Mouse (Mus musculus): ENCODE results near the gene BC055324. TPM values are rescaled to one million over a fixed set of nuclear protein-coding genes. Genes with fewer than 3 reads are reported as not detected.
A peak's percentile ranks its signal among the peaks of the same experiment; 100 is the strongest.
"Not testable (repeated sequence)": the region's sequence is repeated elsewhere in the genome, so short reads cannot be mapped to it uniquely, and the experiment has no call there.

BC055324 gene
- 18.4 and 20.0 TPM in 2 replicates for polyA plus RNA-seq (2016; fragmentation: Nextera tagmentation; extraction: Ambion mirVana)

DNA sequence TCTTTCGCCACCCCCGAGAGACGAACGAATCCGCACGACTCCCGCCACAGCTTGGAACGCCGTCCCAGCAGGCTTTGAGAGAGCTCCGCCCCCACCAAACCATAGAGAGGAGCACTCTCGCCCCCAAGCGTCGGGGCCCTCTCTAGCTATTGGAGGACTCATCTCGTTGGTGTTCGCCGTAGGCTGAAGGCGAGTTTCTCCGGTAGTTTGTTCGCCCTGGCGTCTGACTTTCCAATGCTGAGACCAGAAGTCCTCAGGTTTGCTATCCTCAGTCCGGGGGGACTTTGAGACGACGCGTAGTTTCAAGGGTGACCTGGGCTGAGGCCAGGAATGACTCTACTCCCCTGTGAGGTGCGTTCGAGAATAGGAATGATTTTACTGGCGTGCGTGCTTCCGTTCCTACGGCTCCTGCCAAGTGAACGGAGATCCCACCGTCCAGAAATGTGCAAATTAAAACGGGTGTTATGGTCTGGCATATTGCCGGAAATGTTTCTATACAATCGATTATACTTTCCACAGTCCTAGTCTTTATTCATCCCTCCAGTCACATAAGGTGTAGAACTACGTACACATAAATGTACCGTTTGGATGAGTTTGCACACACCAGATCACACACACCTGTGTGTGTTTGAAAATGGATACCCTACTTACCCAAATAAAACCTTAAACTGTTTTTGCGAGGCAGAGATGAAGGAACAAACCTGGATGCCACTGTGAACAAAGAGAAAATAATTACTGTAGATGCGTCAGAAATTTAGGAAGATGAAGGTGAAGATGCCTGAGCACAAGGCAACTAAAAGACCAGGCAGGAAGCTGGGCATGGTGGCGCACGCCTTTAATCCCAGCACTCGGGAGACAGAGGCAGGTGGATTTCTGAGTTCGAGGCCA lies at the start of gene BC055324, which contains the start of gene Mettl18:
Gene BC055324 (minus strand): TSS at position 76 of the 888 bp plus-strand sequence.
Gene Mettl18 (plus strand): TSS at position 169 of the 888 bp plus-strand sequence.
- peaks cover 16% of the 10 kb centered on the region for H3K4me1 ChIP-seq
- 5% methylated on average over 43 of the region's 43 CpGs for WGBS
- peak within 1 kb of the TSS; percentile 79 for H3K9ac ChIP-seq
- peak; percentile 98 for ATAC-seq (ENCODE audit: low FRiP score)
- no peaks in the 10 kb centered on the region for H3K36me3 ChIP-seq
- no peaks in the 10 kb centered on the region for H3K9me3 ChIP-seq (replicated peaks)
- H3K27ac ChIP-seq = peak within 1 kb of the TSS; percentile 56
- H3K4me2 ChIP-seq (replicated peaks) = peak within 1 kb of the TSS; percentile 71
- peak within 1 kb of the TSS; percentile 78 for H3K4me3 ChIP-seq
- no peaks in the 10 kb centered on the region for H3K27me3 ChIP-seq

DNA sequence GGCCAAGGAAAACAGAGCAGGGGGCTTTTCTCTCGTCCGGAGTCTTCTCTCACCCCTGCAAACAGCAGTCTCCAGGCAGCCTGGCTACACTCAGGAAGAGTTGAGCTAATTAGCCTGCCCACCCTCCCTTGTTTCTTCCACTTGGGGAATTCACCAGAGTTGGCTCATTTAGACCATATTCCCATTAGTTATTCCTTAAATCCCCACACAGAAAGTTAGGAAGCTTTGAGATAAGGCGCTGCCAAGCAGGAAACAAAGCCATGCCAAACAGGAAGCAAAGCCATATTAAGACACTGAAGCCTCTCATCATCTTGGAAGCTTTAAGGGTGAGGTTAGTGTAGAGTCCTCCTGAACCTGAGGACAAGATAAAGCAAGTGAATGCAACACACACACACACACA lies 49.0 kb upstream of the BC055324 start:
- ATAC-seq (ENCODE audit: low FRiP score) = no peak
- no peak overlapping the region for H3K4me2 ChIP-seq (replicated peaks)

DNA sequence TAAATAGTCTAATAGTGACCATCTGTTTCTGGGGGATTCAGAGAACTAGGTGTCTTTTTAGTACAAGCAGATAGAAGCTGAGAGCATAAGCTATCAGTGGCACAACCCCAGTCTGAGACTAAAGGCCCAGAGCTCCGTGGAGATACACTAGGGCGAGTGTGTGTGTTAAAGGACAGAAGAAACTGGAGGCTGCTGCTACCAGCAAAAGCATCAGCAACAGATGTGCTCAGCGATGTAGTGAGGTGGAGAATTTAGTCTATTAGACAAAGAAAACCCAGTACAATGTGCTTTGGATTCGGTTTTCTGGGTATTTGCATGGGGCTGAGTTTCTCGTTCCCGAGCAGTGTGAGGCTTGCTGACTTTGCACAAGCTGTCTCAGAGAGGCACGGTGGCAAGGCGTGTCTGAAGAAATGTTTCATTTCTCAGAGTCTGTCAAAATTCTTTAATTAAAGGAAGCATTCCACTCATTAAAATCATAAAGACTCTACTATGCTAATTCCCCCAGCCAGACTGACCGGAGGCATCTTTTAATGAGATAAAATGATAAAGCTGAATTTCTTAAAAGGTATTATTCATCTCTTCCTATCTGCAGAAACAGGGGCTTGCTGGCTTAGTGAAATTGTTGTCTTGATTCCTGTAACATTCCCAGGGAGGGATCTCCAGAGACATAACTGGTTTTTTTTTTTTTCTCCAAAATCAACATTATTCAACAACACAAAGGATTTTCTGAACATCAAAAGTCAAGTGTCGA lies 46.0 kb upstream of the BC055324 start:
- ATAC-seq (ENCODE audit: low FRiP score) = no peak
- Histone ChIP-seq H3K9ac (no peak overlapping the region), H3K4me1 (no peaks in the 10 kb centered on the region), H3K27ac (no peak overlapping the region), H3K36me3 (no peaks in the 10 kb centered on the region), H3K4me3 (no peak overlapping the region), H3K9me3 (replicated peaks) (no peaks in the 10 kb centered on the region), H3K4me2 (replicated peaks) (no peak overlapping the region), H3K27me3 (no peaks in the 10 kb centered on the region)
- WGBS = 78% methylated on average over 10 of the region's 10 CpGs

More for the DNA sequence above, 49.0 kb upstream of the BC055324 start:
- Histone ChIP-seq H3K36me3 (no peaks in the 10 kb centered on the region), H3K9ac (no peak overlapping the region), H3K4me3 (no peak overlapping the region), H3K27ac (no peak overlapping the region), H3K9me3 (replicated peaks) (no peaks in the 10 kb centered on the region), H3K27me3 (no peaks in the 10 kb centered on the region), H3K4me1 (no peaks in the 10 kb centered on the region)
- 73% methylated on average over 3 of the region's 3 CpGs for WGBS

DNA sequence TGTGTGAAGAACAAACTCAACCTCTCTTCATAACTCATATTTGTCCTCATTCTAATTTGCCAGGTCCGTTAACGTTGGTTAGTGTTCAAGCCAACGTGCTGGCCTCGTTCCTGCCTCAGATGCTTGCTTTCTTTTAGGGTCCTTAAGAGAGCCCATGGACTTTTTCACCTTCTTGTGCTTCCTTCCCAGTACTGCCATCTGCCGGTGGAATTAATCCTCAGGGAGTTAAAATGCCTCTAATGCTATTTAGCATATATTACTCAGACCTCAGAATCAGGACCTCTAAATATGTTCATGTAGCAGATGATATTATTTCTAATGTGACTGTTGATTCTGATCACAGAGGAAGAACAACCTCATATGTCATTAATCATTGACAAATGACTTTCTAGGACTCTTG lies 32.8 kb upstream of the BC055324 start:
- no peak overlapping the region for H3K9ac ChIP-seq

DNA sequence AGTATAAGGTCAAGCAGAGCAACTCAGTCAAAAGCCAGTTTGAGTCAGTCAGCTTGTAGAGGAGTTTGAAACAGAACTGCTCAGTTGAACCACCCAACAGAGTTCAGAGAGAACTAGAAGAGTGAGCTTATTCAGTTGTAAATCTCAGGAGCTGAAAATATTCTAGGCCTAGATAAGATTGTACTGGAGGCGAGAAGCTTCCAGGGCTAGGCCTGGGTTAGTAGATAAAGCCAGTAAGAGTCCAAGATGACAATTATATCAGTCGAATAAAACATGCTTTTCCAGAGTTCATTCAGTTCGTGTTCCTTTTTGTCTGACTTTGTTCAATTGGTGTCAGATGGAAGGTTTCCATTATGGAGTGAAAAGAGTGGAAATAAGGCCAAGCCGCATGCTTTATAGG lies 31.1 kb upstream of the BC055324 start:
- H3K4me3 ChIP-seq = no peak overlapping the region
- H3K36me3 ChIP-seq = no peaks in the 10 kb centered on the region
- H3K9ac ChIP-seq = no peak overlapping the region

More for the DNA sequence above, 32.8 kb upstream of the BC055324 start:
- 67% methylated on average over 5 of the region's 5 CpGs for WGBS
- H3K36me3 ChIP-seq = no peaks in the 10 kb centered on the region
- 0 out of 2 replicates have a peak, but pooled peaks cover 3% of the 10 kb centered on the region for H3K9me3 ChIP-seq (replicated peaks)
- no peak overlapping the region for H3K4me2 ChIP-seq (replicated peaks)
- no peaks in the 10 kb centered on the region for H3K4me1 ChIP-seq
- H3K27ac ChIP-seq = no peak overlapping the region
- no peaks in the 10 kb centered on the region for H3K27me3 ChIP-seq
- ATAC-seq (ENCODE audit: low FRiP score) = no peak
- no peak overlapping the region for H3K4me3 ChIP-seq

DNA sequence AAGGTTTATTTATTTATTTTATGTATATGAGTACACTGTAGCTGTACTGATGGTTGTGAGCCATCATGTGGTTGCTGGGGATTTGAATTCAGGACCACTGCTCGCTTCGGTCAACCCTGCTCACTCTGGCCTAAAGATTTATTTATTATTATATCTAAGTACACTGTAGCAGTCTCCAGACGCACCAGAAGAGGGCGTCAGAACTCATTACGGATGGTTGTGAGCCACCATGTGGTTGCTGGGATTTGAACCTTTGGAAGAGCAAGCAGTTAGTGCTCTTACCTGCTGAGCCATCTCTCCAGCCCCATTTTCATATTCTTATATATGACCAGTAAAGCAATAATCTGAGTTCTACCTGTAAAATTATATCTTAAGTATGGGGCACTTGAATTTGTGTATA lies 27.5 kb upstream of the BC055324 start:
- not testable (repeated sequence) for H3K9ac ChIP-seq; H3K4me1 ChIP-seq; H3K9me3 ChIP-seq (replicated peaks); H3K4me3 ChIP-seq; H3K27me3 ChIP-seq; ATAC-seq (ENCODE audit: low FRiP score); H3K27ac ChIP-seq; H3K36me3 ChIP-seq; H3K4me2 ChIP-seq (replicated peaks)
- 83% methylated on average over 5 of the region's 5 CpGs for WGBS

More for the DNA sequence above, 31.1 kb upstream of the BC055324 start:
- 86% methylated on average over 4 of the region's 4 CpGs for WGBS
- no peak for ATAC-seq (ENCODE audit: low FRiP score)
- no peak overlapping the region for H3K27ac ChIP-seq
- no peaks in the 10 kb centered on the region for H3K27me3 ChIP-seq
- no peaks in the 10 kb centered on the region for H3K4me1 ChIP-seq
- 0 out of 2 replicates have a peak, but pooled peaks cover 3% of the 10 kb centered on the region for H3K9me3 ChIP-seq (replicated peaks)
- no peak overlapping the region for H3K4me2 ChIP-seq (replicated peaks)

DNA sequence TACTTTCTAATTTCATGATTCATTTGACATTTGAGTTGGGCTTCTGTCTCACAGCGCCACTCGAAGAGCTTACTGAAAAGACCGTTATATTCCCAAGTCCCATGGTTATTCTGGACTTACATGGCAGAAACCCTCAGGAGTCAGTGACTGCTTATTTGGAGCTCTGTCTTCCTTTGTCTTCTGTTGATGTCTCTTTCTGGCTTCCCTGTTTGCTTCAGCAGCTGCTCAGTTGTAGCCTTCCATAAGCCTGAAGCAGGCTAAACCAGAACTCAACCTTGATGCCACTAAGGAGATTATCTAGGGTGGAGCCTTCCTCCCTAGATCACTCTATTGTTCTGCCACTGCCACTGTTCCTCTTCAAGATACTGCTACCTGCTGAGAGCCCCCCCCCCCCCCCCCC lies 26.1 kb upstream of the BC055324 start:
- not testable (repeated sequence) for H3K36me3 ChIP-seq; H3K27ac ChIP-seq; H3K9me3 ChIP-seq (replicated peaks); H3K4me1 ChIP-seq; H3K27me3 ChIP-seq; H3K4me2 ChIP-seq (replicated peaks); H3K9ac ChIP-seq; ATAC-seq (ENCODE audit: low FRiP score); H3K4me3 ChIP-seq
- 88% methylated on average over 3 of the region's 3 CpGs for WGBS

DNA sequence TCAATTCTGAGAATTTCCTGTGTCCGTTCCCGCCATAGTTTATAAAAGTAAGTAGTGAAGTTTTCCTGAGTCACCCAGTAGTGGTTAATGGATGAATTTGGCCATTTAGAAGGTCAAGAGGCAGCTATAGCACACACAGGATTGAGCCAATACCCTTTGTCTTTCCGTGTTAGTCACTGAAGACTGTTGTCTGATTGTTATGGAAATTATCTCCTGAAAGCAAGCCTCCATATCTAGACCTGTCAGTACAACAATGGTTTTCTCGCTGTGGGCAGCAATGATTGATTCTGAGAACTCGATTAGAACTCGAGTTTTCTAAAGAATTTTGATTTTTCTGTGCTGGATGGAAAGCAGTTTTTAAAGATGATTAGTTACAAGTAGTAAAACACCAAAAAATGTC lies 25.2 kb upstream of the BC055324 start:
- ATAC-seq (ENCODE audit: low FRiP score) = no peak
- Histone ChIP-seq H3K9ac (no peak overlapping the region), H3K4me3 (no peak overlapping the region), H3K27me3 (no peaks in the 10 kb centered on the region), H3K27ac (no peak overlapping the region), H3K36me3 (no peaks in the 10 kb centered on the region), H3K4me2 (replicated peaks) (no peak overlapping the region), H3K9me3 (replicated peaks) (no peaks in the 10 kb centered on the region), H3K4me1 (no peaks in the 10 kb centered on the region)
- WGBS = 30% methylated on average over 6 of the region's 6 CpGs

DNA sequence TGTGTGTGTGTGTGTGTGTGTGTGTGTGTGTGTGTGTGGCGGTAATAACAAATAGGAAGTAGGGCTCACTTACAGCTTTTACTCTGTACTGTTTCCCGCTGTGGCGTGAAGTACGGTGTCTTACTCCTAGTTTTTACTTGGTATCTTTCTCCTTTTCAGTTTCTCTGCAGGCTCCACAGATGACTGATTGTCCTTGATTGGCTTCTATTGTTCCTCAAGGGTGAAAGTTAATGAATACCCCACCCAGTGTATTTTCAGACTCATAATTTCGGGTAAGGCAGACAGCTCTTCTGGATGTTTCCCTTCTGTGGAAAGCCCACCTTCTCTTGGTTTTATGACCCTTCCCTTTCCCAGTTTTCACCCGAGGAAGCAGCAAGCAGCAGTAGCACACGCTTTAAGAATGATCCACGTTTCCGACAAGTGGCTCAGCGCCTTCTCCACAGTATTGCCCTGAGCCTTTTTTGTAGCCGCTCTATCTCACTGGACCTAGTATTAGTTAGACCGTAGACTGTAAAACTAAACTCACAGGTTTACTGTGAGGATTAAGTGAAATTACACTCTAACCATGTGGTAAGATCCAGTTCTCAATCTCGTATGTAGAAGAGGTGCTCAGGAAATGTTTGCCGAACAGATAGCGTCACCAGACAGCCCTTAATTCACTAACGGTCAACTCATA lies 23.8 kb upstream of the BC055324 start:
- 74% methylated on average over 16 of the region's 16 CpGs for WGBS
- Histone ChIP-seq H3K4me2 (replicated peaks) (no peak overlapping the region), H3K4me1 (no peaks in the 10 kb centered on the region), H3K9me3 (replicated peaks) (no peaks in the 10 kb centered on the region), H3K27me3 (no peaks in the 10 kb centered on the region), H3K36me3 (no peaks in the 10 kb centered on the region), H3K9ac (no peak overlapping the region), H3K4me3 (no peak overlapping the region), H3K27ac (no peak overlapping the region)
- no peak for ATAC-seq (ENCODE audit: low FRiP score)

DNA sequence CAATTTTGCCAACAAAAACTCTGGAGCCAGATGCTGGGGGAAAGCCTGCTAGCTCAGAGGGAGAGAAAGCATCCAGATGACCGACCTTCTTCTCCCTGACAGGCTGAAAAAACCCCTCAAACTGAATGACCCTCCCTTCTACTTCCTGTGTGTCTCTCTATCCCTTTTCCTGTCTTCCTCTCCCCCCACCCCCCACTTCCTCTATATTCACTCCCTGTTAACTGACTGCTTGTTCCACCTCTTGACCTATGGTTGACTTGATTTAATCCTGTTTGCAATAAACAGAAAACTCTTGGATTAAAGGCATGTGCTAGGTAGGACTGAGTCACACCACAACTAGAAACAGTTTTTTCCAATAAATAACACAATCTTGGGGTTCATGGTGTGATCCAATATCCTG lies 20.0 kb upstream of the BC055324 start:
- Histone ChIP-seq H3K9ac (no peak overlapping the region), H3K36me3 (no peaks in the 10 kb centered on the region), H3K4me2 (replicated peaks) (no peak overlapping the region), H3K27ac (no peak overlapping the region), H3K4me1 (no peaks in the 10 kb centered on the region), H3K9me3 (replicated peaks) (no peaks in the 10 kb centered on the region), H3K4me3 (no peak overlapping the region), H3K27me3 (no peaks in the 10 kb centered on the region)
- no peak for ATAC-seq (ENCODE audit: low FRiP score)
- 74% methylated on average over 1 of the region's 1 CpGs for WGBS

DNA sequence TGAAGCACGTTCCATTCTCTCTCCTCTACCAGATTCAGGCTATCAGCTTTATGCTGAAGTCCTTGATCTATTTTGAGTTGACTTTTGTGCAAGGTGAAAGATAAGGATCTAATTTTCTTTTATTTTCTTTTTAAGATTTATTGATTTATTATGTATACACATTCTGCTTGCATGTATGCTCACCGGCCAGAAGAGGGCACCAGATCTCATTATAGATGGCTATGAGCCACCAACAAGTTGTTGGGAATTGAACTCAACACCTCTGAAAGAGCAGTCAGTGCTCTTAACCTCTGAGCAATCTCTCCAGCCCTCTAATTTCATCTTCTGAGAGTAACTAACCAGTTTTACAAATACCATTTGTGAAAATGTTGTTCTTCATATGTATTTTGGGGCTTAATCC lies 14.6 kb upstream of the BC055324 start:
- Histone ChIP-seq H3K9me3 (replicated peaks) (no peaks in the 10 kb centered on the region), H3K27me3 (no peaks in the 10 kb centered on the region), H3K4me3 (no peak overlapping the region), H3K9ac (no peak overlapping the region), H3K4me1 (no peaks in the 10 kb centered on the region), H3K4me2 (replicated peaks) (no peak overlapping the region), H3K27ac (no peak overlapping the region), H3K36me3 (no peaks in the 10 kb centered on the region)
- 49% methylated on average over 2 of the region's 2 CpGs for WGBS
- ATAC-seq (ENCODE audit: low FRiP score) = no peak

DNA sequence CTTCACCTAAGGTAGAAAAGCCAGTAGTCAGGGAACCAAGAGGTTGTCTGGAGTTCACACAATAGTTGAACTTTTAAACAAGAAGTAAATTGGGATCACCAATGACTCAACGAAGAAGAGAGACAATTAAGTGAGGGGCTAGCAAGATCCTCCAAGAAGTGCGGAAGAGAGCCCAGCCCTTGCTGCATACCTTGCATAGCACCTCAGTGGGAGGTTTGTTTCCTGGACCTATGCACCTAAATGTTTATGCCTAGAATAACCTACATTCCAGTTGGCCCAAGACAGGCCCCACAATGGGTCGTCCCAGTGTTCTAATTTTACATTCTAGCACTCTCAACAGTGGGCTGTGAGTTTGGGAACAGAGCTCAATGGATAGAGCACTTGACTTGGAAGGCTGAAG lies 9.7 kb upstream of the BC055324 start:
- WGBS = 83% methylated on average over 3 of the region's 3 CpGs
- Histone ChIP-seq H3K9ac (no peak overlapping the region), H3K27me3 (no peaks in the 10 kb centered on the region)

More for the DNA sequence above, 9.7 kb upstream of the BC055324 start:
- H3K4me2 ChIP-seq (replicated peaks) = no peak overlapping the region
- H3K4me1 ChIP-seq = no peaks in the 10 kb centered on the region
- no peak for ATAC-seq (ENCODE audit: low FRiP score)
- H3K9me3 ChIP-seq (replicated peaks) = no peaks in the 10 kb centered on the region
- H3K4me3 ChIP-seq = no peak overlapping the region
- H3K36me3 ChIP-seq = no peaks in the 10 kb centered on the region
- H3K27ac ChIP-seq = no peak overlapping the region
